Mouse (Mus musculus) heart, embryonic 16.5 days (tissue): ENCODE data around the gene Serpina3c. TPM values are rescaled to one million over a fixed set of nuclear protein-coding genes. Genes with fewer than 3 reads are reported as not detected.

Experiments
- ATAC-seq: fragments of 200-750 bp; cut with Nextera tagmentation; replicated peaks from 2 replicates; pipeline ENCODE4 v1.8.0; 2017; ENCODE audit warnings: moderate number of reproducible peaks; ENCODE audit not compliant: insufficient read depth, low FRiP score; ENCODE audit errors: extremely low read depth
- H3K27ac ChIP-seq: fragments of 300-500 bp; sonication (generic); 2 replicates; pipeline ENCODE4 v1.5.1; 2014; ENCODE audit warnings: mild to moderate bottlenecking, low read length, control low read depth, moderate library complexity
- H3K27me3 ChIP-seq: fragments of 300-500 bp; sonication (generic); 2 replicates; pipeline ENCODE4 v1.6.1; 2014; ENCODE audit warnings: low read length, mixed read lengths; ENCODE audit not compliant: control insufficient read depth, insufficient read depth
- H3K36me3 ChIP-seq: fragments of 300-500 bp; sonication (generic); 2 replicates; pipeline ENCODE4 v1.6.1; 2014; ENCODE audit not compliant: control insufficient read depth, insufficient read depth
- H3K4me1 ChIP-seq: fragments of 300-500 bp; sonication (generic); 2 replicates; pipeline ENCODE4 v1.6.1; 2014; ENCODE audit warnings: low read length, mixed read lengths; ENCODE audit not compliant: control insufficient read depth, insufficient read depth
- H3K4me2 ChIP-seq: fragments of 300-500 bp; sonication (generic); 2 replicates; pipeline ENCODE4 v1.6.1; 2014; ENCODE audit warnings: low read depth, mild to moderate bottlenecking, control low read depth, low read length
- H3K4me3 ChIP-seq: fragments of 300-500 bp; sonication (generic); 2 replicates; pipeline ENCODE4 v1.5.1; 2014; ENCODE audit warnings: mild to moderate bottlenecking, control low read depth, low read length
- H3K9ac ChIP-seq: fragments of 300-500 bp; sonication (generic); 2 replicates; pipeline ENCODE4 v1.6.1; 2014; ENCODE audit warnings: low read length, control low read depth
- H3K9me3 ChIP-seq: fragments of 300-500 bp; sonication (generic); replicated peaks from 2 replicates; pipeline ENCODE4 v1.6.1; 2016; ENCODE audit warnings: low read length; ENCODE audit not compliant: control insufficient read depth
- WGBS: fragments of 180-500 bp; shearing (Covaris S2); extraction: QIAGEN DNeasy Blood & Tissue Kit; methylation state at CpG from one replicate; pipeline ENCODE4 v1.1.7; 2014; 5-methylcytosine and 5-hydroxymethylcytosine counted together
- polyA plus RNA-seq: library from polyadenylated mRNA; unstranded; fragments of >200 nt; fragmentation: Nextera tagmentation; extraction: Ambion mirVana; gene quantifications from 2 replicates; pipeline ENCODE4 v1.2.1, GENCODE M21; 2015

The Serpina3c gene
- polyA plus RNA-seq, 1 experiment from 2014 or later, result 0.11 TPM

GRCm38 (mm10) chr12:104153041-104153645, 527 bp downstream of the Serpina3c start:
- H3K9me3 ChIP-seq, result no peaks in the 10 kb centered on the region
- H3K4me3 ChIP-seq, result no peak overlapping the region
- H3K27ac ChIP-seq, result no peak overlapping the region
- no peaks in the 10 kb centered on the region for H3K36me3 ChIP-seq
- no peak overlapping the region for H3K4me2 ChIP-seq
- ATAC-seq, result no peak
- no peak overlapping the region for H3K9ac ChIP-seq
- no peaks in the 10 kb centered on the region for H3K4me1 ChIP-seq
- WGBS, result 71% methylated on average over 3 of the region's 3 CpGs
- no peaks in the 10 kb centered on the region for H3K27me3 ChIP-seq

GRCm38 (mm10) chr12:104151989-104152388, 1.7 kb downstream of the Serpina3c start:
- Histone ChIP-seq H3K9me3 (no peaks in the 10 kb centered on the region), H3K4me3 (no peak overlapping the region), H3K4me1 (no peaks in the 10 kb centered on the region), H3K9ac (no peak overlapping the region), H3K27me3 (no peaks in the 10 kb centered on the region), H3K4me2 (no peak overlapping the region), H3K36me3 (no peaks in the 10 kb centered on the region), H3K27ac (no peak overlapping the region)
- WGBS, result 61% methylated on average over 2 of the region's 2 CpGs
- no peak for ATAC-seq

- 78% methylated on average over 2 of the region's 2 CpGs for WGBS
- Histone ChIP-seq H3K9me3 (no peaks in the 10 kb centered on the region), H3K36me3 (no peaks in the 10 kb centered on the region), H3K4me3 (no peak overlapping the region), H3K27me3 (no peaks in the 10 kb centered on the region), H3K4me1 (no peaks in the 10 kb centered on the region), H3K9ac (no peak overlapping the region), H3K27ac (no peak overlapping the region), H3K4me2 (no peak overlapping the region)
- no peak for ATAC-seq
Measured at GRCm38 (mm10) chr12:104145571-104145970, 8.1 kb downstream of the Serpina3c start.

DNA sequence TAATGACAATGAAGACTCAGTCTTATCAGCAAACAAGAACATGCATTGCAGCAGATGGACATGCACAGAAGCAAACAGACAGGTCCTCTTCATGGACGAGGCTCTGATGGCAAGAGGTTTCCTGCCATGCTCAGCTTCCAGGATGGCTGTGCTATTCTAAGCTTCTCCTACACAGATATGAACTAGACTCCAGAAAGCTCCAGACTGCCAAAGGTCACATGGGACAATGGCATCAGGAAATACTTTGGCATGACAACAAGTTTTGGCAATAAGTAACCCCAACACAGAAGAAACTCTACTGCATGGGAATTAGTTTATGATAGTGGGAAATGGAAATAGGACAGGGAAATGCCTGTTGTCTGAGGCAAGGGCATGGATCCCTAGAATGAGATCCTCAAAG, 10.4 kb downstream of the Serpina3c start:
- 46% methylated on average over 1 of the region's 1 CpGs for WGBS
- Histone ChIP-seq H3K27me3 (no peaks in the 10 kb centered on the region), H3K9ac (no peak overlapping the region), H3K27ac (no peak overlapping the region), H3K4me2 (no peak overlapping the region), H3K4me1 (no peaks in the 10 kb centered on the region), H3K36me3 (no peaks in the 10 kb centered on the region), H3K4me3 (no peak overlapping the region), H3K9me3 (no peaks in the 10 kb centered on the region)
- ATAC-seq, result no peak

DNA sequence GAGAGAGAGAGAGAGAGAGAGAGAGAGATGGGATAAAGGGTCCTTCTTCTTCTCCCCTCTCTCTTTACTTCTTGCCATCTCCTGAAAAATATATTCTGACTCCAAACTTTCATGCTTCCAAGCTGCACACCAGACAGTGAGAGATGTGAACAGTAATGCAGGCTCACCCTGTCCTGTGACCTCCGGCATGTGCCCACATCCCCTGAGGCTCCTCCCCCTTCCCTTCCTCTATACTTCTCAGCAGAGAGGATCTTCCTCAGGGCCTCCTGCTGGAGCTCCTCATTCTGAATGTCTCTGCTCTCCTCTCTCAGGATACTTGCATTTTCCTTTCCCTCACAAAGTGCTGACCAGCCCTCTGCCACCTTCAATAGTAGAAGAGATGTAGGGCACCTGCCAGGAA, 11.2 kb downstream of the Serpina3c start:
- no peak overlapping the region for H3K27ac ChIP-seq
- no peak overlapping the region for H3K4me2 ChIP-seq
- no peaks in the 10 kb centered on the region for H3K36me3 ChIP-seq
- H3K27me3 ChIP-seq, result no peaks in the 10 kb centered on the region
- H3K9me3 ChIP-seq, result no peaks in the 10 kb centered on the region
- H3K4me1 ChIP-seq, result no peaks in the 10 kb centered on the region
- WGBS, result 53% methylated on average over 1 of the region's 1 CpGs
- ATAC-seq, result no peak
- H3K4me3 ChIP-seq, result no peak overlapping the region
- no peak overlapping the region for H3K9ac ChIP-seq

GRCm38 (mm10) chr12:104141506-104141905, 12.2 kb downstream of the Serpina3c start:
- H3K9me3 ChIP-seq, result no peaks in the 10 kb centered on the region
- no peak for ATAC-seq
- H3K4me1 ChIP-seq, result no peaks in the 10 kb centered on the region
- no peak overlapping the region for H3K4me3 ChIP-seq
- no peaks in the 10 kb centered on the region for H3K27me3 ChIP-seq
- H3K36me3 ChIP-seq, result no peaks in the 10 kb centered on the region
- no peak overlapping the region for H3K27ac ChIP-seq
- WGBS, result 63% methylated on average over 1 of the region's 1 CpGs
- no peak overlapping the region for H3K4me2 ChIP-seq
- no peak overlapping the region for H3K9ac ChIP-seq

- no peak overlapping the region for H3K27ac ChIP-seq
- H3K27me3 ChIP-seq, result no peaks in the 10 kb centered on the region
- H3K4me1 ChIP-seq, result no peaks in the 10 kb centered on the region
- no peaks in the 10 kb centered on the region for H3K36me3 ChIP-seq
- H3K4me2 ChIP-seq, result no peak overlapping the region
- ATAC-seq, result no peak
- H3K4me3 ChIP-seq, result no peak overlapping the region
- no peaks in the 10 kb centered on the region for H3K9me3 ChIP-seq
- 79% methylated on average over 4 of the region's 4 CpGs for WGBS
- H3K9ac ChIP-seq, result no peak overlapping the region
Measured at GRCm38 (mm10) chr12:104140543-104141103, 13.0 kb downstream of the Serpina3c start.

GRCm38 (mm10) chr12:104138216-104138615, 15.5 kb downstream of the Serpina3c start:
- Histone ChIP-seq H3K4me3 (no peak overlapping the region), H3K36me3 (no peaks in the 10 kb centered on the region), H3K27me3 (no peaks in the 10 kb centered on the region), H3K27ac (no peak overlapping the region), H3K4me2 (no peak overlapping the region), H3K4me1 (no peaks in the 10 kb centered on the region), H3K9ac (no peak overlapping the region), H3K9me3 (no peaks in the 10 kb centered on the region)
- ATAC-seq, result no peak
- 76% methylated on average over 2 of the region's 2 CpGs for WGBS

GRCm38 (mm10) chr12:104131041-104131440, 22.6 kb downstream of the Serpina3c start:
- H3K4me2 ChIP-seq, result no peak overlapping the region
- H3K36me3 ChIP-seq, result no peaks in the 10 kb centered on the region
- H3K27me3 ChIP-seq, result no peaks in the 10 kb centered on the region
- no peaks in the 10 kb centered on the region for H3K9me3 ChIP-seq
- no peak overlapping the region for H3K4me3 ChIP-seq
- H3K9ac ChIP-seq, result no peak overlapping the region
- H3K4me1 ChIP-seq, result no peaks in the 10 kb centered on the region
- H3K27ac ChIP-seq, result peak overlapping the region; percentile 45; the same call in 1 of the 2 replicates
- ATAC-seq, result peak; percentile 60; the same call in 1 of the 2 replicates
